Mouse (Mus musculus): ENCODE results near the gene Gm609.

DNA sequence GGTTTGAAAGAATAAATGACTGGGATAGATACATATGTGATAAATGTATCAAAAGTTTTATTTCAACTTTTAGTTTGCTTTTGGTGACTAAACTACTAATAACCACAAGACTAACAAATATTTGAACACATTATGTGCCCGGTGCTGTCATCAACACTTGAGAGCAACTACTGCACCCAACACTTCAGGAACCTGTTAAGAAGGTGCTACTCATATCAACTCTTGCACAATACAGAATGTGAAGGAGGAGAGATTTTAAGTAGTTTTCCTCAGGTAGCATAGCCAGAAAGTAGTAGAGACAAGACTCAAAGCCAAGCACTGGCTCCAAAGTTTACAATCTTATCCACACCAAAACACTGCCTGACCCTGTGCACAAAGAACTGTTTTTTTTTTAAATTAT lies 90.7 kb downstream of the Gm609 start:
- TF ChIP-seq GATA1 (IDR thresholded peaks at IDR 0.05; ENCODE audit: borderline replicate concordance, low read length) = no peak
- TF ChIP-seq FLI1 (IDR thresholded peaks at IDR 0.05; ENCODE audit: low read length) = no peak

Measured in megakaryocyte, embryonic 14.5 days (primary cell).